Mouse (Mus musculus): ENCODE measurements at regions not wholly inside any gene's neighbourhood (a gene's known extent, or its start where the extent isn't known, plus 50 kb on each side); places are given as distances from the start of the nearest gene placed in this dataset.

- WGBS: 97% methylated on average over 3 of the region's 3 CpGs
- no peak overlapping the region for H3K9ac ChIP-seq (ENCODE audit: low read depth, low read length)
- H3K4me1 ChIP-seq (ENCODE audit: control insufficient read depth, insufficient read depth, low read depth, low read length): no peaks in the 10 kb centered on the region
- no peaks in the 10 kb centered on the region for H3K9me3 ChIP-seq (ENCODE audit: control insufficient read depth, low read length)
- no peak overlapping the region for H3K4me2 ChIP-seq (ENCODE audit: low read length)
- H3K27ac ChIP-seq (ENCODE audit: low read depth, low read length): no peak overlapping the region
- no peaks in the 10 kb centered on the region for H3K36me3 ChIP-seq (ENCODE audit: control insufficient read depth, insufficient read depth, low read length)
- H3K4me3 ChIP-seq (ENCODE audit: low read length): no peak overlapping the region
- no peaks in the 10 kb centered on the region for H3K27me3 ChIP-seq (replicated peaks; ENCODE audit: control insufficient read depth, insufficient read depth, low read length)
- ATAC-seq: no peak
Observed at GRCm38 (mm10) chr1:184126909-184127308, 92.8 kb upstream of the 1700056E22Rik start.

Measured in hindbrain, embryonic 16.5 days (tissue).